Comparison of ENCODE assay signal across 8 mouse cellular contexts in the genomic region with DNA sequence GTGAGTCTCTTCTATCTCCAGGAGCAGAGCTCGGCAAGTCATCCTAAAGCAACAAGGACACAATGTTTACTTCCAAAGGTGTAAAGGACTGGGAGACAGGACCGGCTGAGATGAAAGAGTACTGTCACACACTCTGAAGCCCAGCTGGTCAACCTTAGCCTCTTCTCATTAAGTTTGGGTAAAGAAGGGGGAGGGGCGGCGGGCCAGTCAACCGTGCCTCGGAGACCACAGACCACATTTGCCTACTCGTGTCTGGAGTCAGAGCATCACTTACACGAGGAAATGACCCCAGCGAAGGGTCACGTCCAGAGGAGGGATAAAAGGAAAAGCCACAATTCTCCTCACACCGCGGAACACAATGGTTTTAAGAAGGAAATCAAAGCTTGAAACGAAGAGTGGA. TPM values are rescaled to one million over a fixed set of nuclear protein-coding genes. Genes with fewer than 3 reads are reported as not detected.
DNase-seq lines count a peak whose midpoint lies in the region; ATAC-seq and TF ChIP-seq lines count a peak whose summit lies in the region.

No protein-coding gene starts in this region.

- DNase-seq in kidney, postnatal 10 days, result no peak
- DNase-seq in embryo, embryonic 11 days, result peak; percentile 74
- DNase-seq in left cerebral cortex, adult 18-20 months (ENCODE audit: low spot score in 2 of 2), result no peak
- no peak for DNase-seq in urinary bladder, postnatal 10 days (ENCODE audit: low spot score)
- no peak for DNase-seq in adrenal gland, adult 2 months

- H3K4me2 ChIP-seq in kidney, embryonic 16.5 days (replicated peaks; ENCODE audit: low read depth, low read length), result peak overlapping the region; percentile 95
- peak overlapping the region; percentile 88 for H3K4me2 ChIP-seq in intestine, embryonic 15.5 days (replicated peaks)
- peak overlapping the region; percentile 98 for H3K4me2 ChIP-seq in myocyte (ENCODE audit: low read depth)

- H3K36me3 ChIP-seq in kidney, embryonic 16.5 days (ENCODE audit: insufficient read depth, low read length), result no peaks in the 10 kb centered on the region
- no peaks in the 10 kb centered on the region for H3K36me3 ChIP-seq in intestine, embryonic 15.5 days
- no peaks in the 10 kb centered on the region for H3K36me3 ChIP-seq in myocyte (ENCODE audit: control insufficient read depth, insufficient read depth)

- no peak for TF ChIP-seq POLR2A in myocyte (IDR thresholded peaks at IDR 0.05; ENCODE audit: insufficient read length, low read depth)

- no peak for ATAC-seq in kidney, embryonic 16.5 days (ENCODE audit: low FRiP score, low TSS enrichment)
- ATAC-seq in intestine, embryonic 15.5 days, result no peak

- peak overlapping the region; percentile 90 for H3K27ac ChIP-seq in kidney, embryonic 16.5 days (ENCODE audit: low read length)
- peak overlapping the region; percentile 92 for H3K27ac ChIP-seq in intestine, embryonic 15.5 days

- peak overlapping the region; percentile 76 for H3K4me3 ChIP-seq in kidney, embryonic 16.5 days (ENCODE audit: low read length)
- H3K4me3 ChIP-seq in intestine, embryonic 15.5 days (replicated peaks), result peak overlapping the region; percentile 87
- peak overlapping the region; percentile 98 for H3K4me3 ChIP-seq in myocyte

- peaks cover 38% of the 10 kb centered on the region for H3K79me2 ChIP-seq in myocyte (ENCODE audit: control insufficient read depth, insufficient read depth)

- peaks cover 48% of the 10 kb centered on the region for H3K4me1 ChIP-seq in kidney, embryonic 16.5 days (ENCODE audit: insufficient read depth, low read length)
- peaks cover 42% of the 10 kb centered on the region for H3K4me1 ChIP-seq in intestine, embryonic 15.5 days (replicated peaks)

- peak overlapping the region; percentile 88 for H3K9ac ChIP-seq in kidney, embryonic 16.5 days (replicated peaks; ENCODE audit: low read length)
- peak overlapping the region; percentile 92 for H3K9ac ChIP-seq in intestine, embryonic 15.5 days

- peak overlapping the region; percentile 82 for H3ac ChIP-seq in myocyte (ENCODE audit: control insufficient read depth, insufficient read length)

- no peaks in the 10 kb centered on the region for H3K27me3 ChIP-seq in kidney, embryonic 16.5 days (ENCODE audit: insufficient read depth, low read length)
- no peaks in the 10 kb centered on the region for H3K27me3 ChIP-seq in intestine, embryonic 15.5 days (replicated peaks)
- no peaks in the 10 kb centered on the region for H3K27me3 ChIP-seq in myocyte (ENCODE audit: control insufficient read depth, insufficient read depth, insufficient read length)

- WGBS in kidney, embryonic 16.5 days, result under 1% methylated on average over 13 of the region's 13 CpGs
- WGBS in intestine, embryonic 15.5 days, result 2% methylated on average over 13 of the region's 13 CpGs

- no peaks in the 10 kb centered on the region for H3K9me3 ChIP-seq in kidney, embryonic 16.5 days (ENCODE audit: low read length)
- no peaks in the 10 kb centered on the region for H3K9me3 ChIP-seq in intestine, embryonic 15.5 days

TF ChIP-seq in myocyte, 11 proteins besides CTCF, POLR2A, EP300 and RAD21:
- no peak for TF ChIP-seq E2F4 (IDR thresholded peaks at IDR 0.05; ENCODE audit: insufficient read depth)
- no peak for TF ChIP-seq TCF12 (IDR thresholded peaks at IDR 0.05; ENCODE audit: insufficient read depth, poor library complexity, severe bottlenecking)
- no peak for TF ChIP-seq POLR2AphosphoS2 (IDR thresholded peaks at IDR 0.05; ENCODE audit: insufficient read length, low read depth)
- TF ChIP-seq CEBPB (IDR thresholded peaks at IDR 0.05; ENCODE audit: insufficient read depth, poor library complexity, severe bottlenecking), result no peak
- no peak for TF ChIP-seq MAX (IDR thresholded peaks at IDR 0.05; ENCODE audit: low read depth)
- TF ChIP-seq MYOG (IDR thresholded peaks at IDR 0.05; ENCODE audit: control insufficient read depth in 1 of 3, insufficient read depth in 1 of 3, insufficient read length in 2 of 3, low read depth in 2 of 3), result no peak
- TF ChIP-seq SRF (IDR thresholded peaks at IDR 0.05; ENCODE audit: control insufficient read depth, insufficient read length, low read depth), result no peak
- TF ChIP-seq USF1 (IDR thresholded peaks at IDR 0.05; ENCODE audit: low read depth), result no peak
- TF ChIP-seq MYOD1 (IDR thresholded peaks at IDR 0.05; ENCODE audit: control insufficient read depth in 1 of 3, insufficient read length in 2 of 3, low read depth in 2 of 3), result no peak
- TF ChIP-seq TCF3 (IDR thresholded peaks at IDR 0.05; ENCODE audit: insufficient read length, low read depth), result no peak
- TF ChIP-seq REST (IDR thresholded peaks at IDR 0.05; ENCODE audit: insufficient read depth, insufficient read length), result no peak

RNA-seq across cellular contexts. Expression of gene Sh3pxd2a, which starts 1.0 kb away (rescaled TPM):
- 5.0 and 5.5 TPM in 2 replicates for polyA plus RNA-seq in kidney, embryonic 16.5 days (2015; fragmentation: Nextera tagmentation; extraction: Ambion mirVana)
- 4.8 and 5.0 TPM in 2 replicates for polyA plus RNA-seq in intestine, embryonic 15.5 days (2015; fragmentation: Nextera tagmentation; extraction: Ambion mirVana)
- 59.5 TPM for polyA plus RNA-seq in myocyte (2012; fragmentation: generic; extraction: Trizol)
- 10 to 100 TPM; 31.8 to 32.4 TPM for total RNA-seq in left cerebral cortex, adult 18-20 months (2021)
- total RNA-seq in adrenal gland, adult 2 months (2021), result 10 to 100 TPM; 68.2 to 90.0 TPM
- 33.1 and 61.0 TPM in 2 replicates for polyA plus RNA-seq in adrenal gland, adult 2 months (2012; rRNA removed)
